Mouse (Mus musculus) cerebellum, adult 18-20 months (tissue): ENCODE measurements around the gene B3gntl1.
A peak's percentile ranks its signal among the peaks of the same experiment; 100 is the strongest.

Experiments
- DNase-seq, 2 experiments: peaks; one replicate each; pipeline ENCODE4 v3.0.0; 2021

Gene B3gntl1

GRCm38 (mm10) chr11:121672990-121673572 is at the start of gene B3gntl1:
B3gntl1 (minus strand) TSS chr11:121673153.
- peak; percentile 99 for DNase-seq

GRCm38 (mm10) chr11:121722434-121722833 is 49.5 kb upstream of the B3gntl1 start:
- no peak for DNase-seq

DNA sequence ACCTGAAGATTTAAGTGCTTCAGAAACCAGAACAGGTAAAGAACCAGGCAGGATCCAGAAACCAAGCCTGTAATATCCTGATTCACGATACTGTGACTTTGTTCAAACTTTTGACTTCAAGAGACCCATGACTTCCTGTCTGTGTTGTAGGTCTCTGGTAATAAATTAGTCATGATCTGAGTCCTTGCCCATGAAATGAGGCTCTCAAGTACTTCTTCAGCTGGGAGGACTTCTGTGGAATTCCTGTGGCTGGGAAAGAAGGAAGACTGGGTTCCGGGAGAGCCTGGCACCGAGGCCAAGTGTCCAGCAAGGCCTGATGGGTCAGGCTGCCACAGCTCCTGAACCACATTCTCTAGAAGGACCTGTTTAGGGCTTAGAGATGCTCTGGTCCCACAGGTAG is 47.8 kb upstream of the B3gntl1 start:
- DNase-seq = no peak

DNA sequence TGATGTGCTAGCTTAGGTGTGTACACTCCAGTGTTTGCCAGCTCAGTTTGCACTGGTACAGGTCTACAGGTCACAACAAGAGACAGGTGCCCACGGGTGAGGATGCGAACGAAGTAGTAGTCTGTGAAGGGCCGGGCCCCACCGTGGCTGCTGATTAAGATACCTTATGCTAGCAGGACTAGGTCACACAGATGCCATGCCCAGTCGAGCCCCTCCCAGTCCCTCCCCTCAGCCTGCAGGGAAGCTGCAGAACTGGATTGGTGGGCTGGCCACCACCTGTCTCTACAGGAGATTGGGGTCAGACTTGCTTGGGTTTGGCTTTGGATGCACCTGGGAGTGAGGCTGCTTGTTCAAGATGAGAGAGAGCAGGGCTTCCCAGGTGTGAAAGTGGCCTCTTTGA is 44.8 kb upstream of the B3gntl1 start:
- DNase-seq = no peak

DNA sequence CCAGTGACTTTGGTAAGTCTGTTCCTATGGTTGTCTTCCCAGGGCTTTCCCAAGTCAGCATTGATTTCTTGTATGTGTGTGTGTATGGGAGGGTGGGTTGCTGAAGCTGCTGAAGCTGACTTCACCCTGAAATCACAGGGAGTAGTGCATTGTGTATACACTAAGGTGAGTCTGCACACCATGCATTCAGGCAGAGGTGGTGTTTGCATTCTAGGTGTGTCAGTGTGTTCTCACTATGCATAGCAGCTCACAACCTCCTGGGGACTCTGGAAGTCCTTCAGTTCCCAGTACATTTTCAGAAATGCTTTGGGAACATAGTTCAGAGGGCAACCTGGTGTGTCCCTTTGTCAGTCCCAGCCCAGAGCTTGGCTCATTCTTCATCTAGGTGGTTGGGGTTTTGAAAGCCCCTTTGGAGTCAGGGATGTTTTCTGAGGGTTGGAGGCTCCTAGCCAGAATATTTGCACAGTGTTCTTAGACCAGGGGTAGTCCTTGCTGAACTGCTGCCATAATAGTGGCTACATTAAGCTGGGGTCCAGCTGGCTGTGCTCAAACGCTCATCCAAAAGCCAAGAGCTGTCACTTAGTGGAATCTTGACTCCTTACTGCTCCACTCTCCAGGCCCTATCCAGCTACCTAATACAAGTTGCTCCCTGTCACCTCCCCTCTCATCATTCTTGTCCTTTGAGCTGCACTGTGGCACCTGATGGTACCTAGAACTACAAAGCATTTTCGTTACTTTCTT is 42.0 kb upstream of the B3gntl1 start:
- DNase-seq = no peak

DNA sequence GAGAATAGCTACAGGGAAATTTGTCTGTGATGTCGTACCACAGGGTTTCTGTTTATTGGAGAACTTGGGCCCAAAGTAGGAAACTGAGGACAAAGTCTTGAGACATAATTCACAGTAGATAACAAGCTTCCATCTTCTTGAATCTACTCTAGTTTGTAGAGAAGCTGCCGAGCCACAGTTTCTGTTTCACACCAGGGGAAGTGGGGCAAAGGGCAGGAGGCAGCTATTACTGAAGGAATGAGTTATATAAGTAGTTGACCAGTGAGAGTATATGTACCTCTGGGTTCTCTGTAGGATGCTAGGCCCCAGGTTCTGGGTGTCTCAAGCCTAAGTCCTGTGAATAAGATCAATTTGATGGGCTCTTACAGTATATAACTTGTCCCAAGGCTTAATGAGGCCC is 40.6 kb upstream of the B3gntl1 start:
- DNase-seq = no peak

- no peak for DNase-seq
Measured at GRCm38 (mm10) chr11:121712987-121713386, 40.0 kb upstream of the B3gntl1 start.

DNA sequence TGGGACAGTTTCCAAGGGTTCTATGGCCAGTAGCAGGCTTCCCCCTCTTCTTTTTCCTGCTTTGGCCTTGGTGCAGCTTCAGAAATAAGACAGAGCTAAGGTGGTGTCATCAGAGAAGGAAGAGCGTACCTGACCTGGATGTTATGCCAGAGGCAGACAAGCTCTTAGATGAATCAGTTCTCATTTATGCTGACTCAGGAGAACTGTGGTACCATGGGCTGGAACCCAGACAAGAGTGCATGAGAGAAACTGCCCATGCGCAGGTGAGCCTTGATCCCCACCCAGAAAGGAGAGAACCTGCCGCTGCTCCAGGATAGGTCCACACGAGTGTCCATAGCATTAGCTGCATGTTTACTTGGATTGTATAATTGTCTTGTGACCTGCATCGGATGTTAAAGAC is 37.3 kb upstream of the B3gntl1 start:
- DNase-seq = no peak

DNA sequence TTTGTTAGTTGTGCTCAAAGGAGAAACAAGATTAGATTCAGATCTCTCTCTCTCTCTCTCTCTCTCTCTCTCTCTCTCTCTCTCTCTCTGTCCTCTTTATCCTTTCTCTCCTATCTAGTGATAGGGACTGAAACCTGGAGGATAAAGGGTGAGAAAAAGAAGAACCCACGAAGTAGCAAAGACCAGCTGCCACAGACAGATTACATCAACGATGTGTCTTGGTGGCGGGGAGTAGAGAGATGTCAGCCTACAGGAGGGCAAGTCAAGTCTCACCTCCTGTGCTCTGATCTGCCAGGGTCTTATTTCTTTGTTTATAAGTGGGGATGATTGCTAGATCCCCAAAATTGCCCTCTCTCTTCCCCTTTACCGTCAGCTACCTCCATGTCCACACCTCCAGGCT is 36.3 kb upstream of the B3gntl1 start:
- no peak for DNase-seq

DNA sequence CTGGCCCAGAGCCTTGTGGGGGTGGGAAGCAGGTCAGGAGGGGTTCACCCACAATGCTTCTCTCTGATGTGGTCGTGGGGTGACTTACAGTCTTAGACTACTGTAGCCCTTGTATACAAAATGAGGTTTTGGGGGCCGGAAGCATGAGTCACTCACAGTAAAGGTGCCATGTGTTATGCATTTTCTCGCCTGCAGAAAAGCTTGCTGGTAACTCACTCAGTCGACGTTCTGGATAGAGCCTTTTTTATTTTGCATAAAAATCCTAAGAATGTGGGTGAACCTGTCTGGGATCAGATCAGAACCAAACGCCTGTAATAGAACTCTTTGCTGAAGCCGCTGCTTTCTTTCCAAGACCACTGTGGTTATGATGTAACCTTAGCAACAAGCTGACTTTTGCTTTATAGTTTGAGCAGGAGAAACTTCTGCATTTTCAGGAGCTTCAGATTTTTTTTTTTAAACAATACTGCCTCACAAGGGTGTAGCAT is 33.6 kb upstream of the B3gntl1 start:
- DNase-seq = no peak

- peak; percentile 19 to 26 for DNase-seq
Measured at GRCm38 (mm10) chr11:121703619-121704215, 30.8 kb upstream of the B3gntl1 start.

- DNase-seq = peak; percentile 18 to 23
Measured at GRCm38 (mm10) chr11:121702895-121703618, 30.1 kb upstream of the B3gntl1 start.

- peak; percentile 73 to 84 for DNase-seq
Measured at GRCm38 (mm10) chr11:121702111-121702894, 29.4 kb upstream of the B3gntl1 start.

DNA sequence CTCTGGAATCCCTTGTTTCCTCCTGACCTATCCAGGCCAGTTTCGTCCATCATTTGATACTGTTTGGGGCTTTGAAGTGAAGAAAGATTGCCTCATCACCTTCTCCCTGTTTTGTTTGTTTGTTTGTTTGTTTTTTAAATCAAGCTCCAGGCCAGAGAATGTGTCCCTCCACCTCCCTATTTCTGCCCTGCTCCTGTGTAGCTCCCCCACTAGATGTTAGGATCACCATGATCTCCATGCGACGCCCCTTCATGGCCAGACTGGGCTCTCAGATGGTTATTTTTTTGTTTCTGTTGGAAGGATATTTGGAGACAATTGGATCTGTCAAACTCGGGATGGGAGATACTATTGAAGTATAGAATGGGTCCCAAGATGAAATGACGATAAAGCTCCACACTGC is 28.3 kb upstream of the B3gntl1 start, which contains the start of gene Metrnl:
TSS of gene Metrnl (plus strand) at position 301 of the 400 bp plus-strand sequence.
- DNase-seq = no peak

- no peak for DNase-seq
Measured at GRCm38 (mm10) chr11:121698381-121698955, 25.5 kb upstream of the B3gntl1 start.

DNA sequence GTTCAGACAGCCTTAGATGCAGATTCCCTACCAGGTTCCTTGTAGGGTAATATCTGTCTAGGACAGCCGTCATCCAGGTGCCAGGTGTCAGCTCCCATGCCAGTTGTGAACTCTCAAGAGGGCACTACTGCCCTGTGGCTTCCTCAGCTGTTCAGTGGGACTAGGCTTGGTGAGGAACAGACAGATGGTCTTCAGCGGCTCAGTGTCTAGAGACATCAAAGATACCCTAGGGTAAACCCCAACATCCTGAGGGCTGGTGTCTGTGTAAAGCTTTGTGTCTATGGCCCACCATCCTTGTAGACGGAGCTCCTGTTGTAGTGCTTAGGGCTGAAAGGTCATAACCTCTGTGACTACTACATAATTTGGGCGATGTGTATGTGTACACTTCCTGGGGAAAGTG is 24.3 kb upstream of the B3gntl1 start:
- no peak for DNase-seq

- DNase-seq = no peak
Measured at GRCm38 (mm10) chr11:121695304-121696064, 22.5 kb upstream of the B3gntl1 start.

GRCm38 (mm10) chr11:121688024-121688423 is 15.1 kb upstream of the B3gntl1 start:
- no peak for DNase-seq

GRCm38 (mm10) chr11:121686674-121687073 is 13.7 kb upstream of the B3gntl1 start:
- DNase-seq = no peak

- DNase-seq = no peak
Measured at GRCm38 (mm10) chr11:121686091-121686490, 13.1 kb upstream of the B3gntl1 start.

GRCm38 (mm10) chr11:121685491-121686001 is 12.6 kb upstream of the B3gntl1 start:
- no peak for DNase-seq
